Mouse (Mus musculus): ENCODE results near the gene Atp6v0d1.

DNA sequence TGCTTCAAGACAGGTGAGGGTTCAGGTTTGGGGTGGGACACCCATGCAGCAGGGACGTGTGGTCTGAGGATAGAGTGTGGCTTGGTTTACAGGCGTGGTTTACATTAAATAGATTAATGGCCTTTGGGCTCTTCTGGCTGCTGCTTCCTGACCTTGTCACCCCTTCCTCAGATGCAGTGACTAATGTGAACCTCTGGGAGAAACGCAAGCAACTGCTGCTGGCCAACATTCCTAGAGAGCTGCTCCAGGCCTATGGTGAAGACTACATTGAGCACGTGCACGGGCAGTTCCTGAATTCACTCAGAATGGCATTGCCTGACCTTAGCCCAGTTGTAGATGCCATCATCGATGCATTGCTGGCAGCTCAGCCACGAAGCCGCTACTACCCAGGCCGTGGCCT is 43.0 kb downstream of the Atp6v0d1 start:
- TF ChIP-seq POLR2A (IDR thresholded peaks at IDR 0.05; ENCODE audit: low read depth, low read length) = no peak
- no peak for TF ChIP-seq CTCF (IDR thresholded peaks at IDR 0.05; ENCODE audit: extremely low read depth, insufficient read length, insufficient replicate concordance, low read depth, low read length)

Measured in small intestine, adult 2 months (tissue).